Mouse (Mus musculus): ENCODE data around the gene Polr2j. TPM values are rescaled to one million over a fixed set of nuclear protein-coding genes. Genes with fewer than 3 reads are reported as not detected.
"Not testable (repeated sequence)": the region's sequence is repeated elsewhere in the genome, so short reads cannot be mapped to it uniquely, and the experiment has no call there.

Polr2j gene
- polyA plus RNA-seq, 2 experiments from 2014 or later: 124 to 138 TPM

- no peak for ATAC-seq
Measured at GRCm38 (mm10) chr5:136108486-136108885, 7.9 kb upstream of the Polr2j start.

DNA sequence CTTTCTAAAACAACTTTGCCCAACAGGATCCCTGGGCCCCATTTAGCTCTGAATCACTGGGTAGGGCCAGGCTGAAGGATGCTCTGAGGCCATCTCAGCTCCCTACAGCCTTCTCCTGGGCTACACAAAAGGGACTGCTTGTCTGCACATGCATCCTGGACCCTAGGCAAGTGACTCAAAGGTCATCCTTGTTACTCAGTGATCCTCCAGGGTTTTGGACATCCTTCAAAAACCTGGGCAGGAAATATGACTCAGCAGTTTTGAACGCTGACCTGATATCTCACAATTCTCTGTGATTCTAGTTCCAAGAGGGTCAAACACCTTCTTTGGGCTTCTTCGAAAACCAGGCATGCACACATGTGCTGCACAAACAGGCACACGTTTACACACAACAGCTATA lies 7.4 kb upstream of the Polr2j start:
- ATAC-seq: no peak

- not testable (repeated sequence) for ATAC-seq
Measured at GRCm38 (mm10) chr5:136113546-136113945, 2.9 kb upstream of the Polr2j start.

DNA sequence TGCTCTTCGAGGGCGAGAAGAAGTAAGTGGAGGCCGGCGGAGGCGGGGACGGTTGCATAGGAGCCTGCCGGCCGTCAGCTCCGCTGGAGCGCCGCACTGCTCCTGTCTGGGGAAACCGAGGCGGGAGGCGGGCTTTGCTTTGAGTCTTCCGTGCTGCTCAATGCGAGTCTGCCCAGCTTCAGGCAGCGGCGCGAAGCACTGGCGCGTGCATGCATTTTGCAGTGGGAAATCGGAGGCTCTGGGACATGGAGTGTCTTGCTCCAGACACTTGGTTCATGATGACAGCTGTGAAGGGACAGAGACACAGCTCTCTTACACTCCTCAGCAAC lies 317 bp downstream of the Polr2j start:
- ATAC-seq: peak; percentile 45

DNA sequence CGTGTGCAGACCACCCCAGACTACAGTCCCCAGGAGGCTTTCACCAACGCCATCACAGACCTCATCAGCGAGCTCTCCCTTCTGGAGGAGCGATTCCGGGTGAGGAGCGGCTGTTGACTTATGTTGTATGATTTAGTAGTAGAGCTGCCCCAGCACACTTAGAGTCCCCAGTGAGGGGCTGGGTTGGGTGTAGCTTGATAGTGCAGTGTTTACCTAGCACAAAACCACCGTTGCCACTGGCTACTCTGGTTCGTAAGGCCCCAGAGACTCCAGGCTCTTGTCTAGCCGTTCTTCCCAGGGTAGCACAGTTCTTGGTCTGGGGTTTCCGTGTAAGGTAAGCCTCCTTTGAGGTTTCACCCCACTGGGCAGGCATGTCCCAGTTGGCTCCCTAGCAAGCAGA lies 5.7 kb downstream of the Polr2j start:
- ATAC-seq: no peak

DNA sequence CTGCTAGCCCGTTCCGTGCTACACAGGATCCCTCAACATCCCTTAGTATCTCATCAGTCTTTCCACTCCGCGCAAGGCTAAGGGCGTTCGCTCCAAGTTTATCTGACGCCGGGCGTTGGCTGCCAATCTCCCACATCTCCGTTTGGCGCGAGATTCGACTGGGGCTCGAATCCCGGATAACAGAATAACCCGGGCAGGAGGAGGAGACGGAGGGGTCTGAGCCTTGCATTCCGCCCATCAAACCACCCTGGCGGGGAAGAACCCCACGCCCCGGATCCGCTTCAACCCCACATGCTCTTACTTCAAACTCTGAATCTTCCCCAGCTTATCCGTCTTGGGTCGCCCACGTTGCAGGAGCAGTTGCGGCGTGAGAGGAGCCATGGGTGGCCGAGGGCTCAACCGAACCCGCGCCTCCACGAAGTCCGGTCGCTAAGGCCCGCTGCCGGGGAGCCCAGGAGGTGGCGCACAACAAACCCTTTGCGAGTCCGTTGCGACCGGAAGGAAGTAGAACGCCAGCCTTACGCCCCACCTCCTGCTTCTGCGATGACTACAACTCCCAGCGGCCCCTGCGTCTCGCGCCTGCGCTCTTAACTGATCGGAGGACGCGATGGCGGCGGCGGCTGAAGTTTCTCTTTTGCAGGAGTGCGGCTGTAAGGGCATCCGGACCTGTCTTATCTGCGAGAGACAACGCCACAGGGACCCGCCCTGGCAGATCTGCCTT lies 19.3 kb downstream of the Polr2j start, which contains the start of the genes Lrwd1 and Alkbh4:
Gene Lrwd1, minus strand, starts transcription at position 504 of the 721 bp plus-strand sequence.
Gene Alkbh4, plus strand, starts transcription at position 576 of the 721 bp plus-strand sequence.
- peak; percentile 93 for ATAC-seq

DNA sequence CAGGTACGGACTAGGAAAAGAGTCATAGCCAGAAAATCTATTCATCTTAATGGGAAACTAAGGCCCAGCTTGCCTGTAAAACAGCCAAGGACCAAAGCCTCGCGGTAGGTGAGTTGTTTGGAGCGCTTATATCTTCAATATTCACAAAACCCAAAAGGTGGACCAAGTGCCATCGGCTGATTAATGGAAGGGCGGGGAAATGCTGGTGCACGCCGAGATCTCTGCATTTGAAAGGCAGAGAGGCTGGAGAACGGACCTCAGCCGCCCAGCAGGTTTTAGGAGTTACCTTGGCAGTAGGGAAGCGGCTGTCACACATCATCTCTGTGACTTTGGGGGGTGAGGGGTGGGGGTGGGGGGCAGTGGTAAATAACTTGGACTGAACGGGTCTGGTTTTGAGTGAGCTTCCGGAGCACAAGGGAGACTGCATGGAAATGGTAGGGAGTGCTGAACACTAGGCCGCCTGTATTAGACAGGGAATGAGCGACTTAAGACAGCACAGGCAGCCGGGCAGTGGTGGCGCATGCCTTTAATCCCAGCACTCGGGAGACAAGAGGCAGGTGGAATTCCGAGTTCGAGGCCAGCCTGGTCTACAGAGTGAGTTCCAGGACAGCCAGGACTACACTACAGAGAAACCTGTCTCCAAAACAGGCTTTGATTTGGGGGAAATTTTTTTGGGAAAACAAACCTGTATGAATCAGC lies 20.0 kb downstream of the Polr2j start:
- ATAC-seq: no peak

DNA sequence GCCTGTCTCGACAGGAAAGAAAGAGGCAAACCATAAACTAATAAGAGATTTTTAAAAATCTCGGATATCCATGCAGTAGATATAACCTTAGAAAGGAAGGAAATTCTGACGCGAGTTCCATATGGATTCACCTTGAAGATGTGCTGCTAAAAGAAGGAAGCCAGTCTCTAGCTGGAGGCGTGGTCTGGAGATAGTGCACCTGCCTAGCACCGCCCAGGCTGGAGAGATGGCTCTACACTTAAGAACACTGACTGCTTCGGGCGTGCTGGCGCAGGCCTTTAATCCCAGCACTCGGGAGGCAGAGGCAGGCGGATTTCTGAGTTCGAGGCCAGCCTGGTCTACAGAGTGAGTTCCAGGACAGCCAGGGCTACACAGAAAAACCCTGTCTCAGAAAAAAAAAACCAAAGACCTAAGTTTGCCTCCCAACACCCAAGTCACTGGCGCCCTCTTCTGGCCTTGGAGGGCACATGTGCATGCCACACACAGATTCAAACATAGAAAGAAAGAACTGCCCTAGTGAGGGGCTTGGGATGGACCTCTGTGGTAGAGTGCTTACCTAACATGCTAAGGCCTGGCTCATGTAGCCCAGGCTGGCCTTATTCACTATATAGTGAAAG lies 21.3 kb downstream of the Polr2j start:
- ATAC-seq: no peak

- ATAC-seq: no peak
Measured at GRCm38 (mm10) chr5:136139393-136139792, 23.0 kb downstream of the Polr2j start.

DNA sequence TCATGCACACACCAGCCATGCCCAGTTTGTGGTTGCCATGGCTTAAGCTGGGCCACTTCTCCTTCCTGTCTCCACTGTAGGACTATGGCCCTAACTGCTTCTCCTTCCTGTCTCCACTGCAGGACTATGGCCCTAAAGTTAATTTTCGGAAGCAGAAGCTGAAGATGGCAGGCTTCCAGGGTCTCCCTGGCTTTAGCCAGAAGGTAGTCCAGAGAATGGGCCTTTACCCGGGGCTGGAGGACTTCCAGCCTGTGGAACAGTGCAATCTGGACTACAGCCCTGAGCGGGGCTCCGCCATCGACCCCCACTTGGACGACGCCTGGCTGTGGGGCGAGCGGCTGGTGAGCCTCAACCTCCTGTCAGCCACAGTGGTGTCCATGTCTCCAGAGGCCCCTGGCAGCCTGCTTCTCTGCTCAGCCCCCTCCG lies 23.6 kb downstream of the Polr2j start:
- ATAC-seq: no peak

GRCm38 (mm10) chr5:136142746-136143145 lies 26.3 kb downstream of the Polr2j start:
- ATAC-seq: no peak

DNA sequence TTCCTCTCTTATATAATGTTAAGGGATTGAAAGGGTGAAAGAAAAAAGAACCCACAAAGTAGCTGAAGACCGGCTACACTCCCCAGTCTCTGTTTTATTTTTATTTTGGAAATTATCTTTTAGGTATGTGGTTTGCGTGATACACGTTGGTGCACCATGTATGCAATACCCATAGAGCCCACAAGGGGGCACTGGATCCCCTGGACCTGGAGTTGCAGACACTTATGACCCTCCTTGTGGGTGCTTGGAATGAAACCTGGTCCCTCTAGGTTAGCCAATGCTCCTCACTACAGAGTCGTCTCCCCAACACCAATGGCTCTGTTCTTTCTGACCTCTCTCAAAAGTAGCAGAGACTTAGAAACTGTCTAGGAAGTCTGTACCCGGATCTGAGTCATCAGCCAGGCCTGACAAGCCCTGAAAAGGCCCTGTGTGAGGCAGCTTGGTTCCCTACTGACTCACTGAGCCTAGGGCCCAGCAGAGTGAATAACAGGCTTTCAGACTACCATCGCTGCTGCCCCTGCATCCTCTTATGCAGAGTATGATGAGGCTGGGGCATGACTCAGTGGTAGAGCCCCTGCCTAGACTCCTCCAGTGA lies 26.8 kb downstream of the Polr2j start:
- ATAC-seq: no peak

GRCm38 (mm10) chr5:136144606-136145430 lies 28.4 kb downstream of the Polr2j start:
- no peak for ATAC-seq

DNA sequence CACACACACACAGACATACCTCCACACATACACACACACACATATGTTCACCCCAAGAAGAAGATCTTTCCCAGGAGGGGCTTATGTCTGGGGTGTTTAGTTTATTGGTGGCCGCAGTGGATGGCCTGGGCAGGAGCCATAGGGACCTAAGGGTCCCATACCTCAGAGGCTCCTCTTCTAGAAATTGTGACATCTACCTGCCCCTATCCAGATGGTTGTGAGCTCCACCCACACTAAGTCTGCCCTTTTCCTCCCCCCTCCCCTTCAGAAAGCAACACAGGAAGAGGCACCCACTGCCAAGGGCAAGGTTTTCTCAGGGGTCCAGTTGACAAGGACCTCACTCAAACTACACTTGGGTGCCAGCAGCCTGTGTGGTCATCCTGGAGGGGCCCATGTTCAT lies 30.5 kb downstream of the Polr2j start:
- ATAC-seq: peak; percentile 67

GRCm38 (mm10) chr5:136147704-136148103 lies 31.3 kb downstream of the Polr2j start:
- no peak for ATAC-seq

DNA sequence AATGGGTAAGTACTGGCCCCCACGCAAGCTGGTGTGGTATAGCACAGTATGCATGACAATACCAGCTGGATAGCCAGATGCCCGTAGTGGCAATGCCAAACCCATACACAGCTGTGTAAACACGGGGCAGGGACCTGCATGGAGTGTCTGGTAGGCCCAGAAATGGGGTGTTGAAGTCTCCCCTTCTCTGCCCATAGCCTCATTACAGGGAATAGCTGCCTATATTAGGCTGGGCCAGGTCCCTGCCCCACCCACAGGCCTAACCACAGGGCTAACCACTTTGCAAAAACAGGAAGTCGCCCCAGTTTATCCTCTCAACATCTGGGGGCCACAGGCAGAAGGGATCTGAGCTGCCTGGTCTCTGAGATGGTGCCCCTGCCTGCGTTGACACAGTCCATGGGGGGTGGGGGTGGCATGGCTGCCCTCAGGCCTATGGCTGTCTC lies 32.7 kb downstream of the Polr2j start:
- peak; percentile 72 for ATAC-seq

DNA sequence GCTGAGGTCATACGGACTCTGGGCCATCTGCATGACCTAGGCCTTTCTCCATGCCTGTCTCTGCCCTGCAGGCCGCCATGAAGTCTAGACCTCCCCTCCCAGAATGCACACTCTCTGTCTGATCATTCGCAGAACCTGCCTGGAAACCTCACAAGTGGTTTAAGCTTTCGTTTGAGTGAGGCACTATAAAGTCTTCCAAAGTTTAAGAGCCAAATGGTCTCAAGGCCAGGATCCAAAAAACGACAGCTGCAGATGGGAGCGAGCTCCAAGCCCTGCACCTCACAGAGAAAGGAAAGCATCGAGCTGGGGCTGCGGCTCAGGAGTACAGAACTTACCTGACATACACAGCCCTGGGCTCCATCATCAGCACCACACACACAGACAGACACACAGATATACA lies 35.9 kb downstream of the Polr2j start:
- ATAC-seq: no peak

DNA sequence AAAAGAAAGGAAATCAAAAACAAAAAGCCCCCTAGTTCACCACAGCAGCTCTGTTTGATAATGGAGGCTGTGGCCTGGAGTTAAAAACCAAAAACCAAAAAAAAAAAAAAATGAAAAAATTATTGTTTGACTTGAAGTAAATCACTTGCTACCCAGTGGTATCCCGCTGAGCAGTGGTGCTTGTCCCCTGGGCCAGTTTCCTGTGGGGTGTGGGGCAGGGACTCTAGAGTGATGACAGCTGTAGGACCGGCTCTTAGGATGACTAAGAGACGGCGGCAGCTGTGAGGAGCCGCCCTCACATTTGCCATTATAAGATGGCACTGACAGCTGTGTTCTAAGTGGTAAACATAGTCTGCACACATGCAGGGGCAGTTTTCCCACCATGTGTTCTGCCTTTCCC lies 39.0 kb downstream of the Polr2j start:
- no peak for ATAC-seq

DNA sequence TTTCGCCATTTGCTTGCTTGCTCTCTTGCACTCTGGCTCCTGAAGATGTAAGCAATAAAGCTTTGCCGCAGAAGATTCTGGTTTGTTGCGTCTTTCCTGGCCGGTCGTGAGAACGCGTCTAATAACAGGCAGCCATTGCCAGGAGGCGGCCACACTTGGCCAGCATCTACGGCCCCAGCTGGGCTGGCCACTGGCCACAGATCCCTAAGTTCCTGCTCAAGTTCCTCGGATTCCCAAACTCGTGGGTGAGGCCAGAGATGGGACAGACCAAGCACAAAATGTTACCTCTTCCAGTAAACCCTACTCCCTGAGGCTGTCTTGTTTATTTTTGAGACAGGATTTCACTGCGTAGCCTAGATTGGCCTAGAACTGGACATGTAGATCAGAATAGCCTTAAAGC lies 43.7 kb downstream of the Polr2j start:
- ATAC-seq: not testable (repeated sequence)

DNA sequence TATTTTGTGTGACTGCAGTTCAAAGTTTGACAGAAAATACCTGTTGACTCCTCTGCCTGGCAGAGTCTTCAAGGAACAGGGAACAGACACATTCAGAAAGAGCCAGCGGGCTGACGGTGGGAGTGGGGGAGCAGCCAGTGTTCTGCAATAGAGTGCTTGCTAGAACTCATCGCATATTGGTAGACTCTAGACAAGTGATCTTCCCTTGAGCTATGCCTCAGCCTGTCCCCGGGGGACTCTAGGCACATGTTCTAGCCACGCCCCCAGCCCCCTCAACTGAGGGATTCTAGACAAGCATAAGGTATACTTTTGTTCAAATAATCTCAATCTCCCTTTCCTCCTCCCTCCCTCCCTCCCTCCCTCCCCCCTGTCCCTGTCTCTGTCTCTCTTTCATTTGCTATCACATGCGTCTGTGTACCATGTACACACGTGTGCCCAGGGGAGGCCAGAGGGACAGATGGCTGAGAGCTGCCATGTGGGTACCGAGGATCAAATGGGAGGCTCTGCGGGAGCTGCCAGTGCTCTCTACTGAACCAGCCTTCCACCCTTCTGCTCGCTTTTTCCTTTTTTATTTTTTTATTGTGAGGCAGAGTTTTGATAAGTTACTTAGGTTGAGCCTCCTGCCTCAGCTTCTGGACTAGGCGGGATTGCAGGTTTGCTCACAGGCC lies 47.5 kb downstream of the Polr2j start:
- ATAC-seq: no peak

GRCm38 (mm10) chr5:136165246-136165645 lies 48.8 kb downstream of the Polr2j start:
- no peak for ATAC-seq

DNA sequence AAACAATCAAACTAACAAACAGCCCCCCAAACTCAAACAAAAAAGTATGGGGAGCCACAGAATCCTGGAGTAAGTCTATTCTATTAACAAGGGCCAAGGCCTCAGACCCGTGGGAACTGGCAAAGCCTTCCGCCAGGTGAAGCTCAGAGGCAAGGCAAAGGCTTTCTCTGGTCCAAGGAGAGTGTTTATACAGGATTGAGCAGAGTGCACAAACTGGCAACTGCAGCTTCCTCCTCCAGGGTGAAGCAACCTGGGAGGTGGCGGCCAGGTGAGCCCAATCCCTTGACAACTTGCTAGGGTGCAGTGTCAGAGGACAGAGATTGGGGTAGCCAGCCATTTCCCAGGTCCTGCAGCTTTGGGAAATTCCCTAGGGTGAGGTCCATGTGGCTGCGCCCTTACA lies 50.9 kb downstream of the Polr2j start:
- ATAC-seq: no peak

Data from activated CD4-positive, CD25-positive, alpha-beta regulatory T cell, adult 4 months (primary cell).